Mouse (Mus musculus) lung, postnatal 0 days (tissue): Measurements from ENCODE around the gene Smg6.

ENCODE experiments used
- CTCF ChIP-seq: IDR thresholded peaks from 2 replicates; pipeline ENCODE4 v1.5.1; 2016; ENCODE audit warnings: antibody characterized with exemption, mild to moderate bottlenecking
- EP300 ChIP-seq: IDR thresholded peaks from 2 replicates; pipeline ENCODE4 v1.6.1; 2016; ENCODE audit warnings: antibody characterized with exemption, mild to moderate bottlenecking, control low read depth

- TF ChIP-seq CTCF, result no peak
- no peak for TF ChIP-seq EP300
Measured at GRCm38 (mm10) chr11:75118141-75118540, 192.5 kb downstream of the Smg6 start.
